Mouse (Mus musculus) MEL (cell line): ENCODE measurements at regions not wholly inside any gene's neighbourhood (a gene's known extent, or its start where the extent isn't known, plus 50 kb on each side); places are given as distances from the start of the nearest gene placed in this dataset.

Experiments used
- DNase-seq: peaks from one replicate; pipeline ENCODE4 v3.0.0; 2011; ENCODE audit warnings: low read depth, low spot score
- H3K27ac ChIP-seq: 2 replicates; pipeline ENCODE4 v1.5.1; 2012; ENCODE audit warnings: low read depth, mild to moderate bottlenecking, control low read depth, low read length, moderate library complexity; ENCODE audit not compliant: control insufficient read depth
- H3K27me3 ChIP-seq, 2 experiments: fragments of 150-350 bp in 1 of 2; sonication (generic) in 1 of 2; 2 replicates each; pipeline ENCODE4 v1.6.1; 2012; ENCODE audit warnings: low read length in 2 of 2, mild to moderate bottlenecking in 2 of 2, improper control_type of control experiment in 1 of 2, moderate library complexity in 1 of 2; ENCODE audit not compliant: insufficient read depth in 2 of 2, control insufficient read depth in 1 of 2
- H3K36me3 ChIP-seq, 2 experiments: 2 replicates each; pipeline ENCODE4 v1.6.1; 2012 to 2014; ENCODE audit warnings: low read length in 2 of 2, improper control_type of control experiment in 1 of 2, inconsistent platforms in 1 of 2, mild to moderate bottlenecking in 1 of 2; ENCODE audit not compliant: insufficient read depth in 2 of 2, control insufficient read depth in 1 of 2
- H3K4me1 ChIP-seq, 2 experiments: fragments of 150-350 bp in 1 of 2; sonication (generic) in 1 of 2; 2 replicates each; pipeline ENCODE4 v1.6.1; 2012; ENCODE audit warnings: low read length in 2 of 2, improper control_type of control experiment in 1 of 2, mild to moderate bottlenecking in 1 of 2; ENCODE audit not compliant: insufficient read depth in 2 of 2, control insufficient read depth in 1 of 2
- H3K4me3 ChIP-seq, 2 experiments: fragments of 150-350 bp in 1 of 2; sonication (generic) in 1 of 2; 2 replicates each; pipeline ENCODE4 v1.5.1; 2012; ENCODE audit warnings: low read depth in 2 of 2, low read length in 2 of 2, mild to moderate bottlenecking in 2 of 2, moderate library complexity in 2 of 2, control low read depth in 1 of 2, improper control_type of control experiment in 1 of 2; ENCODE audit not compliant: control insufficient read depth in 1 of 2, insufficient read depth in 1 of 2
- H3K79me2 ChIP-seq: 2 replicates; pipeline ENCODE4 v1.6.1; 2012; ENCODE audit warnings: mild to moderate bottlenecking, low read length, moderate library complexity; ENCODE audit not compliant: control insufficient read depth, poor library complexity, insufficient read depth
- H3K9ac ChIP-seq: 2 replicates; pipeline ENCODE4 v1.6.1; 2012; ENCODE audit warnings: low read depth, mild to moderate bottlenecking, control low read depth, low read length, moderate library complexity; ENCODE audit not compliant: control insufficient read depth, poor library complexity, severe bottlenecking
- H3K9me3 ChIP-seq: fragments of 150-350 bp; sonication (generic); replicated peaks from 2 replicates; pipeline ENCODE4 v1.6.1; 2012; ENCODE audit warnings: mild to moderate bottlenecking, low read length, improper control_type of control experiment, moderate library complexity; ENCODE audit not compliant: insufficient read depth
- CHD2 ChIP-seq: IDR thresholded peaks from 2 replicates; pipeline ENCODE4 v1.6.1; 2011; ENCODE audit warnings: low read length, improper control_type of control experiment
- E2F4 ChIP-seq: IDR thresholded peaks from 2 replicates; pipeline ENCODE4 v1.6.1; 2011; ENCODE audit warnings: low read depth, low read length, improper control_type of control experiment, borderline replicate concordance
- ELF1 ChIP-seq: IDR thresholded peaks from 2 replicates; pipeline ENCODE4 v1.6.1; 2014; ENCODE audit warnings: low read depth, mild to moderate bottlenecking, inconsistent platforms, low read length, improper control_type of control experiment, moderate library complexity
- GATA1 ChIP-seq: IDR thresholded peaks from 2 replicates; pipeline ENCODE4 v1.6.1; 2011; ENCODE audit warnings: low read depth, low read length, improper control_type of control experiment
- HCFC1 ChIP-seq: IDR thresholded peaks from 2 replicates; pipeline ENCODE4 v1.6.1; 2012; ENCODE audit warnings: low read depth, mild to moderate bottlenecking, inconsistent platforms, low read length, improper control_type of control experiment, moderate library complexity
- KAT2A ChIP-seq: conservative IDR thresholded peaks from 2 replicates; pipeline ENCODE4 v1.6.1; 2012; ENCODE audit warnings: low read depth, low read length, improper control_type of control experiment, inconsistent platforms
- MAFK ChIP-seq: IDR thresholded peaks from 2 replicates; pipeline ENCODE4 v1.6.1; 2011; ENCODE audit warnings: low read depth, mild to moderate bottlenecking, low read length, improper control_type of control experiment, borderline replicate concordance
- MAX ChIP-seq: IDR thresholded peaks from 2 replicates; pipeline ENCODE4 v1.6.1; 2011; ENCODE audit warnings: low read length, improper control_type of control experiment
- MYC ChIP-seq: IDR thresholded peaks from 2 replicates; pipeline ENCODE4 v1.6.1; 2011; ENCODE audit warnings: low read depth, mild to moderate bottlenecking, low read length, improper control_type of control experiment, moderate library complexity
- NELFE ChIP-seq: IDR thresholded peaks from 2 replicates; pipeline ENCODE4 v1.6.1; 2011; ENCODE audit warnings: low read depth, low read length, improper control_type of control experiment
- POLR2AphosphoS5 ChIP-seq: IDR thresholded peaks from 2 replicates; pipeline ENCODE4 v1.6.1; 2012; ENCODE audit warnings: low read depth, borderline replicate concordance, mild to moderate bottlenecking, inconsistent platforms, low read length, moderate library complexity, mixed read lengths
- RAD21 ChIP-seq: IDR thresholded peaks from 2 replicates; pipeline ENCODE4 v1.6.1; 2011; ENCODE audit warnings: mild to moderate bottlenecking, low read depth, low read length, improper control_type of control experiment
- TCF12 ChIP-seq: IDR thresholded peaks from 2 replicates; pipeline ENCODE4 v1.6.1; 2014; ENCODE audit warnings: low read depth, mild to moderate bottlenecking, inconsistent platforms, low read length, improper control_type of control experiment, moderate library complexity
- ZNF384 ChIP-seq: IDR thresholded peaks from 2 replicates; pipeline ENCODE4 v1.6.1; 2012; ENCODE audit warnings: low read depth, mild to moderate bottlenecking, inconsistent platforms, low read length, improper control_type of control experiment

DNA sequence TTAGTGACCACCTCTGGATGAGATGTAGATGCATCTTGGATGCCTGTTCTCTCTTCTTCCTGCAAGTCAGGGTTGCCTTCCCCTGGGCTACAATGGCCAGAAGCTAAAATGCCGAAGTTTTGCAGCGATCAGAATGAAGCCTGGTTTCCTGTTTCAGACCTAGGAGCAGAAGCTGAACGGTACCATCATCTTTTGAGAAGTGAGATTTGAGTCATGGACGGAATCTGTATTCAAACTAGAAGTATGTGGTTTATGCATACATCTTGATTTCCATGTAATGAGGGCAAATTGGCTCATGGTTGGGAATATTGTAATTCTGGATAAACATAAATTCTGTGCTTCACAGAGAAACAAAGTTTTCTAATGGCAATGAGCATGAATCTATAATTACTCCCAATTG is 120.6 kb downstream of the Tbx4 start:
- Histone ChIP-seq H3K9ac (no peak overlapping the region), H3K4me3 (no peak overlapping the region), H3K79me2 (no peaks in the 10 kb centered on the region), H3K27ac (no peak overlapping the region), H3K4me1 (no peaks in the 10 kb centered on the region), H3K9me3 (no peaks in the 10 kb centered on the region), H3K27me3 (peaks cover 19 to 24% of the 10 kb centered on the region in 2 experiments), H3K36me3 (no peaks in the 10 kb centered on the region)
- DNase-seq, result no peak
- no peak for TF ChIP-seq ELF1
- TF ChIP-seq TCF12, result no peak
- TF ChIP-seq E2F4, result no peak
- no peak for TF ChIP-seq HCFC1
- TF ChIP-seq CHD2, result no peak
- no peak for TF ChIP-seq POLR2AphosphoS5
- TF ChIP-seq NELFE, result no peak
- TF ChIP-seq MAX, result no peak
- no peak for TF ChIP-seq GATA1
- no peak for TF ChIP-seq MYC
- TF ChIP-seq ZNF384, result no peak
- TF ChIP-seq MAFK, result no peak
- TF ChIP-seq RAD21, result no peak
- no peak for TF ChIP-seq KAT2A
